Mouse (Mus musculus): ENCODE data around the gene Pgam1. TPM values are rescaled to one million over a fixed set of nuclear protein-coding genes. Genes with fewer than 3 reads are reported as not detected.

Gene Pgam1
- total RNA-seq, 2 experiments from 2014 or later, result 17.3 to 109 TPM

Other genes with a start within 250 kb of the Pgam1 start
- gene Slit1, start 168.3 kb upstream of the Pgam1 start, total RNA-seq (2015; ENCODE audit: low replicate concordance), result 1.1 and 1.7 TPM in 2 replicates
- 1.0 and 1.6 TPM in 2 replicates for gene Slit1, start 168.3 kb upstream of the Pgam1 start, total RNA-seq (2017; ENCODE audit: low replicate concordance)
- gene Arhgap19, start 109.9 kb upstream of the Pgam1 start, total RNA-seq (2015; ENCODE audit: low replicate concordance), result 83.4 and 100 TPM in 2 replicates
- 98.9 and 131 TPM in 2 replicates for gene Arhgap19, start 109.9 kb upstream of the Pgam1 start, total RNA-seq (2017; ENCODE audit: low replicate concordance)
- 3.2 and 3.8 TPM in 2 replicates for gene Frat1, start 82.0 kb upstream of the Pgam1 start, total RNA-seq (2015; ENCODE audit: low replicate concordance)
- gene Frat1, start 82.0 kb upstream of the Pgam1 start, total RNA-seq (2017; ENCODE audit: low replicate concordance), result 0.26 and 2.6 TPM in 2 replicates
- gene Frat2, start 63.8 kb upstream of the Pgam1 start, total RNA-seq (2015; ENCODE audit: low replicate concordance), result 5.4 TPM in 2 replicates
- 2.6 and 3.9 TPM in 2 replicates for gene Frat2, start 63.8 kb upstream of the Pgam1 start, total RNA-seq (2017; ENCODE audit: low replicate concordance)
- gene Rrp12, start 15.8 kb upstream of the Pgam1 start, total RNA-seq (2015; ENCODE audit: low replicate concordance), result 1.1 and 2.1 TPM in 2 replicates
- 1.2 TPM in 1 of 2 replicates, not detected in the other for gene Rrp12, start 15.8 kb upstream of the Pgam1 start, total RNA-seq (2017; ENCODE audit: low replicate concordance)
- 16.9 and 21.0 TPM in 2 replicates for gene Exosc1, start 21.5 kb downstream of the Pgam1 start, total RNA-seq (2015; ENCODE audit: low replicate concordance)
- gene Exosc1, start 21.5 kb downstream of the Pgam1 start, total RNA-seq (2017; ENCODE audit: low replicate concordance), result 7.1 and 14.1 TPM in 2 replicates
- 21.4 and 31.4 TPM in 2 replicates for gene Zdhhc16, start 21.6 kb downstream of the Pgam1 start, total RNA-seq (2015; ENCODE audit: low replicate concordance)
- 15.1 and 25.8 TPM in 2 replicates for gene Zdhhc16, start 21.6 kb downstream of the Pgam1 start, total RNA-seq (2017; ENCODE audit: low replicate concordance)
- 20.5 and 73.5 TPM in 2 replicates for gene Mms19, start 69.2 kb downstream of the Pgam1 start, total RNA-seq (2015; ENCODE audit: low replicate concordance)
- gene Mms19, start 69.2 kb downstream of the Pgam1 start, total RNA-seq (2017; ENCODE audit: low replicate concordance), result 10.1 and 15.4 TPM in 2 replicates
- gene Ubtd1, start 69.8 kb downstream of the Pgam1 start, total RNA-seq (2015; ENCODE audit: low replicate concordance), result 4.3 TPM in 1 of 2 replicates, not detected in the other
- gene Ubtd1, start 69.8 kb downstream of the Pgam1 start, total RNA-seq (2017; ENCODE audit: low replicate concordance), result 8.2 TPM in 1 of 2 replicates, not detected in the other
- gene Ankrd2, start 124.1 kb downstream of the Pgam1 start, total RNA-seq (2015; ENCODE audit: low replicate concordance), result not detected in 2 replicates
- gene Ankrd2, start 124.1 kb downstream of the Pgam1 start, total RNA-seq (2017; ENCODE audit: low replicate concordance), result not detected in 2 replicates
- gene Hoga1, start 133.7 kb downstream of the Pgam1 start, total RNA-seq (2015; ENCODE audit: low replicate concordance), result not detected in 2 replicates
- gene Hoga1, start 133.7 kb downstream of the Pgam1 start, total RNA-seq (2017; ENCODE audit: low replicate concordance), result not detected in 2 replicates
- gene 4933411K16Rik, start 140.3 kb downstream of the Pgam1 start, total RNA-seq (2015; ENCODE audit: low replicate concordance), result not detected in 2 replicates
- not detected in 2 replicates for gene 4933411K16Rik, start 140.3 kb downstream of the Pgam1 start, total RNA-seq (2017; ENCODE audit: low replicate concordance)
- gene Morn4, start 174.4 kb downstream of the Pgam1 start, total RNA-seq (2015; ENCODE audit: low replicate concordance), result not detected in 2 replicates
- gene Morn4, start 174.4 kb downstream of the Pgam1 start, total RNA-seq (2017; ENCODE audit: low replicate concordance), result not detected in 2 replicates
- 2.5 and 3.4 TPM in 2 replicates for gene Pi4k2a, start 178.5 kb downstream of the Pgam1 start, total RNA-seq (2015; ENCODE audit: low replicate concordance)
- gene Pi4k2a, start 178.5 kb downstream of the Pgam1 start, total RNA-seq (2017; ENCODE audit: low replicate concordance), result 2.1 and 3.3 TPM in 2 replicates
- gene Avpi1, start 217.1 kb downstream of the Pgam1 start, total RNA-seq (2015; ENCODE audit: low replicate concordance), result 6.5 TPM in 1 of 2 replicates, not detected in the other
- gene Avpi1, start 217.1 kb downstream of the Pgam1 start, total RNA-seq (2017; ENCODE audit: low replicate concordance), result 4.4 TPM in 1 of 2 replicates, not detected in the other
- 0.84 and 2.2 TPM in 2 replicates for gene Marveld1, start 235.5 kb downstream of the Pgam1 start, total RNA-seq (2015; ENCODE audit: low replicate concordance)
- 1.9 and 3.9 TPM in 2 replicates for gene Marveld1, start 235.5 kb downstream of the Pgam1 start, total RNA-seq (2017; ENCODE audit: low replicate concordance)